Mouse (Mus musculus): Measurements from ENCODE around the gene Numbl. TPM values are rescaled to one million over a fixed set of nuclear protein-coding genes. Genes with fewer than 3 reads are reported as not detected.

The Numbl gene
- total and polyA plus RNA-seq, 3 experiments, result 1.3 to 5.7 (median 4.5) TPM

- peak; percentile 81 for ATAC-seq (ENCODE audit: extremely low read depth, insufficient number of reproducible peaks, low FRiP score, poor library complexity, severe bottlenecking)
- peaks cover 78% of the 10 kb centered on the region for H3K27me3 ChIP-seq (ENCODE audit: insufficient read depth, low read length)
- DNase-seq (ENCODE audit: low spot score), result peak; percentile 94
- H3K4me1 ChIP-seq (ENCODE audit: insufficient read depth, low read depth, low read length), result peaks cover 73% of the 10 kb centered on the region
- no peaks in the 10 kb centered on the region for H3K9me3 ChIP-seq (replicated peaks)
- H3K36me3 ChIP-seq (replicated peaks), result no peaks in the 10 kb centered on the region
- TF ChIP-seq GATA1 (IDR thresholded peaks at IDR 0.05; ENCODE audit: borderline replicate concordance, low read length) (no peak), TAL1 (conservative IDR thresholded peaks at IDR 0.05; ENCODE audit: low read depth, low read length) (no peak), CTCF (IDR thresholded peaks at IDR 0.05; ENCODE audit: low read depth, low read length) (no peak), GATA2 (IDR thresholded peaks at IDR 0.05; ENCODE audit: borderline replicate concordance, low read depth, low read length) (no peak), POLR2AphosphoS5 (IDR thresholded peaks at IDR 0.05; ENCODE audit: insufficient replicate concordance, low read depth, low read length) (no peak)
- peak overlapping the region; percentile 71 for H3K4me3 ChIP-seq (ENCODE audit: low read depth, low read length)
These were observed 72.7 kb downstream of the Numbl start for GRCm38 (mm10) chr7:27330709-27331540.

GRCm38 (mm10) chr7:27331541-27331851 is 73.3 kb downstream of the Numbl start:
- H3K4me1 ChIP-seq (ENCODE audit: insufficient read depth, low read depth, low read length), result peaks cover 79% of the 10 kb centered on the region
- H3K36me3 ChIP-seq (replicated peaks), result no peaks in the 10 kb centered on the region
- no peak for DNase-seq (ENCODE audit: low spot score)
- no peaks in the 10 kb centered on the region for H3K9me3 ChIP-seq (replicated peaks)
- TF ChIP-seq POLR2AphosphoS5 (IDR thresholded peaks at IDR 0.05; ENCODE audit: insufficient replicate concordance, low read depth, low read length) (no peak), GATA1 (IDR thresholded peaks at IDR 0.05; ENCODE audit: borderline replicate concordance, low read length) (no peak), CTCF (IDR thresholded peaks at IDR 0.05; ENCODE audit: low read depth, low read length) (no peak), TAL1 (conservative IDR thresholded peaks at IDR 0.05; ENCODE audit: low read depth, low read length) (no peak), GATA2 (IDR thresholded peaks at IDR 0.05; ENCODE audit: borderline replicate concordance, low read depth, low read length) (no peak)
- H3K27me3 ChIP-seq (ENCODE audit: insufficient read depth, low read length), result peaks cover 78% of the 10 kb centered on the region
- ATAC-seq (ENCODE audit: extremely low read depth, insufficient number of reproducible peaks, low FRiP score, poor library complexity, severe bottlenecking), result no peak
- peak overlapping the region; percentile 71; the same call in 1 of the 2 replicates for H3K4me3 ChIP-seq (ENCODE audit: low read depth, low read length)

Other genes starting within 250 kb of the Numbl start
- gene Cyp2a12, start 229.4 kb upstream of the Numbl start, total RNA-seq (2014; fragmentation: Nextera tagmentation), result not detected in 2 replicates
- gene Cyp2a12, start 229.4 kb upstream of the Numbl start, total RNA-seq (2017), result not detected in 2 replicates
- gene Cyp2a12, start 229.4 kb upstream of the Numbl start, polyA plus RNA-seq (2012), result not detected in 2 replicates
- gene Cyp2f2, start 138.5 kb upstream of the Numbl start, total RNA-seq (2014; fragmentation: Nextera tagmentation), result not detected in 2 replicates
- gene Cyp2f2, start 138.5 kb upstream of the Numbl start, total RNA-seq (2017), result not detected in 2 replicates
- not detected in 2 replicates for gene Cyp2f2, start 138.5 kb upstream of the Numbl start, polyA plus RNA-seq (2012)
- gene Cyp2t4, start 104.7 kb upstream of the Numbl start, total RNA-seq (2014; fragmentation: Nextera tagmentation), result not detected in 2 replicates
- 0.06 TPM in 1 of 2 replicates, not detected in the other for gene Cyp2t4, start 104.7 kb upstream of the Numbl start, total RNA-seq (2017)
- gene Cyp2t4, start 104.7 kb upstream of the Numbl start, polyA plus RNA-seq (2012), result not detected in 2 replicates
- 16.9 and 22.0 TPM in 2 replicates for gene Egln2, start 91.6 kb upstream of the Numbl start, total RNA-seq (2014; fragmentation: Nextera tagmentation)
- 42.6 and 46.4 TPM in 2 replicates for gene Egln2, start 91.6 kb upstream of the Numbl start, total RNA-seq (2017)
- 74.6 and 101 TPM in 2 replicates for gene Egln2, start 91.6 kb upstream of the Numbl start, polyA plus RNA-seq (2012)
- gene Rab4b, start 79.5 kb upstream of the Numbl start, total RNA-seq (2014; fragmentation: Nextera tagmentation), result 36.5 and 37.4 TPM in 2 replicates
- gene Rab4b, start 79.5 kb upstream of the Numbl start, total RNA-seq (2017), result 14.6 and 15.2 TPM in 2 replicates
- gene Rab4b, start 79.5 kb upstream of the Numbl start, polyA plus RNA-seq (2012), result 182 and 204 TPM in 2 replicates
- gene Gm21983, start 77.3 kb upstream of the Numbl start, total RNA-seq (2014; fragmentation: Nextera tagmentation), result 0.83 TPM in 1 of 2 replicates, not detected in the other
- not detected in 2 replicates for gene Gm21983, start 77.3 kb upstream of the Numbl start, total RNA-seq (2017)
- 0.04 TPM in 1 of 2 replicates, not detected in the other for gene Gm21983, start 77.3 kb upstream of the Numbl start, polyA plus RNA-seq (2012)
- 0.87 and 4.6 TPM in 2 replicates for gene Mia, start 77.3 kb upstream of the Numbl start, total RNA-seq (2014; fragmentation: Nextera tagmentation)
- gene Mia, start 77.3 kb upstream of the Numbl start, total RNA-seq (2017), result 0.82 and 1.4 TPM in 2 replicates
- 0.24 TPM in 1 of 2 replicates, not detected in the other for gene Mia, start 77.3 kb upstream of the Numbl start, polyA plus RNA-seq (2012)
- gene BC024978, start 62.7 kb upstream of the Numbl start, total RNA-seq (2014; fragmentation: Nextera tagmentation), result 14.5 and 15.5 TPM in 2 replicates
- gene BC024978, start 62.7 kb upstream of the Numbl start, total RNA-seq (2017), result 2.7 and 3.3 TPM in 2 replicates
- gene BC024978, start 62.7 kb upstream of the Numbl start, polyA plus RNA-seq (2012), result 3.5 and 4.8 TPM in 2 replicates
- 249 and 291 TPM in 2 replicates for gene Snrpa, start 62.2 kb upstream of the Numbl start, total RNA-seq (2014; fragmentation: Nextera tagmentation)
- 96.6 and 101 TPM in 2 replicates for gene Snrpa, start 62.2 kb upstream of the Numbl start, total RNA-seq (2017)
- 608 and 872 TPM in 2 replicates for gene Snrpa, start 62.2 kb upstream of the Numbl start, polyA plus RNA-seq (2012)
- 5.3 and 6.6 TPM in 2 replicates for gene Itpkc, start 29.8 kb upstream of the Numbl start, total RNA-seq (2014; fragmentation: Nextera tagmentation)
- 4.6 TPM in 2 replicates for gene Itpkc, start 29.8 kb upstream of the Numbl start, total RNA-seq (2017)
- 3.5 and 3.9 TPM in 2 replicates for gene Itpkc, start 29.8 kb upstream of the Numbl start, polyA plus RNA-seq (2012)
- 19.3 and 30.4 TPM in 2 replicates for gene Coq8b, start 25.4 kb upstream of the Numbl start, total RNA-seq (2014; fragmentation: Nextera tagmentation)
- gene Coq8b, start 25.4 kb upstream of the Numbl start, total RNA-seq (2017), result 25.3 and 25.5 TPM in 2 replicates
- gene Coq8b, start 25.4 kb upstream of the Numbl start, polyA plus RNA-seq (2012), result 62.2 and 65.3 TPM in 2 replicates
- gene Ltbp4, start 79.3 kb downstream of the Numbl start, total RNA-seq (2014; fragmentation: Nextera tagmentation), result 0.39 and 9.1 TPM in 2 replicates
- gene Ltbp4, start 79.3 kb downstream of the Numbl start, total RNA-seq (2017), result 0.06 and 0.16 TPM in 2 replicates
- 1.0 and 1.5 TPM in 2 replicates for gene Ltbp4, start 79.3 kb downstream of the Numbl start, polyA plus RNA-seq (2012)
- 89.8 and 111 TPM in 2 replicates for gene Shkbp1, start 97.6 kb downstream of the Numbl start, total RNA-seq (2014; fragmentation: Nextera tagmentation)
- gene Shkbp1, start 97.6 kb downstream of the Numbl start, total RNA-seq (2017), result 27.4 and 29.5 TPM in 2 replicates
- 218 and 220 TPM in 2 replicates for gene Shkbp1, start 97.6 kb downstream of the Numbl start, polyA plus RNA-seq (2012)
- not detected in 2 replicates for gene Gm20479, start 99.0 kb downstream of the Numbl start, total RNA-seq (2014; fragmentation: Nextera tagmentation)
- 1.3 TPM in 1 of 2 replicates, not detected in the other for gene Gm20479, start 99.0 kb downstream of the Numbl start, total RNA-seq (2017)
- gene Gm20479, start 99.0 kb downstream of the Numbl start, polyA plus RNA-seq (2012), result 1.2 and 1.4 TPM in 2 replicates
- gene Sptbn4, start 189.3 kb downstream of the Numbl start, total RNA-seq (2014; fragmentation: Nextera tagmentation), result 0.92 and 2.9 TPM in 2 replicates
- gene Sptbn4, start 189.3 kb downstream of the Numbl start, total RNA-seq (2017), result 1.1 and 1.2 TPM in 2 replicates
- gene Sptbn4, start 189.3 kb downstream of the Numbl start, polyA plus RNA-seq (2012), result 0.91 and 1.1 TPM in 2 replicates
- gene Blvrb, start 189.5 kb downstream of the Numbl start, total RNA-seq (2014; fragmentation: Nextera tagmentation), result 438 and 479 TPM in 2 replicates
- gene Blvrb, start 189.5 kb downstream of the Numbl start, total RNA-seq (2017), result 212 and 254 TPM in 2 replicates
- 394 and 460 TPM in 2 replicates for gene Blvrb, start 189.5 kb downstream of the Numbl start, polyA plus RNA-seq (2012)
- gene Sertad3, start 215.3 kb downstream of the Numbl start, total RNA-seq (2014; fragmentation: Nextera tagmentation), result 5.2 and 9.0 TPM in 2 replicates
- 15.8 and 18.1 TPM in 2 replicates for gene Sertad3, start 215.3 kb downstream of the Numbl start, total RNA-seq (2017)
- 24.0 and 27.0 TPM in 2 replicates for gene Sertad3, start 215.3 kb downstream of the Numbl start, polyA plus RNA-seq (2012)
- gene Sertad1, start 228.5 kb downstream of the Numbl start, total RNA-seq (2014; fragmentation: Nextera tagmentation), result 18.5 and 18.6 TPM in 2 replicates
- 62.3 and 63.1 TPM in 2 replicates for gene Sertad1, start 228.5 kb downstream of the Numbl start, total RNA-seq (2017)
- 56.9 and 75.3 TPM in 2 replicates for gene Sertad1, start 228.5 kb downstream of the Numbl start, polyA plus RNA-seq (2012)
- 1.5 and 1.7 TPM in 2 replicates for gene Prx, start 240.9 kb downstream of the Numbl start, total RNA-seq (2014; fragmentation: Nextera tagmentation)
- 0.93 and 1.3 TPM in 2 replicates for gene Prx, start 240.9 kb downstream of the Numbl start, total RNA-seq (2017)
- 2.3 and 2.7 TPM in 2 replicates for gene Prx, start 240.9 kb downstream of the Numbl start, polyA plus RNA-seq (2012)

Measured in G1E (cell line).